Mouse (Mus musculus) cerebellum, postnatal 10 days (tissue): ENCODE data around the gene Cox20.
"Not testable (repeated sequence)": the region's sequence is repeated elsewhere in the genome, so short reads cannot be mapped to it uniquely, and the experiment has no call there.

Experiments
- DNase-seq, 2 experiments: peaks; one replicate each; pipeline ENCODE4 v3.0.0; 2021; ENCODE audit warnings: mixed read lengths in 2 of 2

Cox20 gene

DNA sequence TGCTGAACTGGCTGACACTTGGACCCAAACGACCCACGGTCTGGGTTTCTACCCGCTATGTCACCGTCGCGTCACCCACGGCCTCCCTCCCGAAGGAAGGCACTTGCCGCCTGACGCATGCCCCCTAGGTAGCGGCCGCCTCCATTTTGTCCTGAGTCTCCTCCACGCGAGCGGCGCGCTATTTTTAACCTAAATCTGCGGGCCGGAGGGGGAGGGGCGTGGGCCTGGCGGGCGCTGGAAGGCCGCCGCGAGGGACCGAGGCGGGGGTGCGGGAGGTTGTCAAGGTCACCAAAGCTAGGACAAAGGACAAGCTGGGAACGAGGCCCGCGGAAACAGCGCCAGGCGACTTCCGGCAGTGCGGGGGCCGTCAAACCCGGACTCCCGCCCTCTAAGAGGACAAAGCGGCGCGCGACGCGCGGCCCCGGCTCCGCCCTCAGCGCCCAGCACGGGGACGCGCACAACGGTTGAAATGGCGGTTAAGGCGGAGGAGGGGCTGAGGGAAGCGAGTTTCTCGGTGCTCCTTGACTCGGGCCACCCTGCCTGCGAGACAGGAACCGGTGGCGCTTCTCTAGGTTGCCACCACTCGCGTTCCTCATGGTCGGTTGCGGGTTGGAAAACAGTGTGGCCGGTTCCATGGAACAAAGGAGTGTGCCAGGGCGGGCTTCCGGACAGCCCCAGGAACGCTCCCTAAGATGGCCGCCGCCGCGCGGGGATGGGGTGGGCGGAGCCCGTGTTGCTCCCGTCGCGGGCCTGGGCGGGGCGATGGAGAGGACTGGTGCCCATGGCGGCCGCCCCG lies at the start of gene Cox20:
TSS of gene Cox20 (plus strand) at position 742 of the 796 bp plus-strand sequence.
- peak; percentile 98 to 99 for DNase-seq

DNA sequence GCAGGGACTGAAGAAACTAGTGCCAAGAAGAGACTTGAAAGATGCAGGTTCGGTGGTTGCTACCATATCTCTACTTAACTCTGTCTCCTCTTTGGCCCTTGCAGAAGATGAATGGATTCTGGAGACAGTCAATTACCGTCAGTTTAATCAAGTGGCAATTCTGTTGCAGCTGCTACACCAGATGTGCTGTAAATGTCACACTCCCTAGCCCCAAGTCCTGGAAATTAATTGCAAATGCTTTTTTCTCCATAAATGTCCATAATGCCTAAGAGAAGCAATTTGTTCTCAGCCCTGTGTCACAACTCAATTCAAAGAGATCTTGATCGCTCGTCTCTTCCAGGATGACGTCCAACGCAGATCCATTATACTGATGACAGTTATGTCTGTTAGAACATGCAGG lies 48.3 kb upstream of the Cox20 start:
- DNase-seq: no peak

DNA sequence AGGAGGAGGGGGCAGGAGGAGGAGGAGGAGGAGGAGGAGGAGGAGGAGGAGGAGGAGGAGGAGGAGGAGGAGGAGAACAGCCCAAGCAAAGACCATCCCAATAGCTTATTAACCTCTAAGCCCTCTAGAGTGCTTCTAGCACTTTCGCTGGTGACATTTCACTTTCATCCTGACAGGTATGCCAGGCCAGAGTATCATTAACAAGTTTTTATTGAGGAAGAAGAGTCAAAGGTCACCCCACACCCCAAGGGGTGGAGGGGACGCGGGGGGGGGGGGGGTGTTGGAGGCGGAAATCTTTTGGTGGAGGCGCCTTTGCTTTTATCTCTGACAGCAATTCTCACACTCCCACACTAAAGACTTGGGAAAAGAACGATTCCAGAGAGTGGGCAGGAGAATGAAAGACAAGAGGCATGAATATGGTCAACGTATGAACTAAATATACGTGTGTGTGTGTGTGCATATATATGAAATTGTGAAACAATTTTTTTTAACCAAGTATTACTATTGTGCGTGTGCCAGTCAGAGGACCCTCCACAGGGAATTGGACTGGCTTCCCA lies 43.7 kb upstream of the Cox20 start:
- no peak for DNase-seq

DNA sequence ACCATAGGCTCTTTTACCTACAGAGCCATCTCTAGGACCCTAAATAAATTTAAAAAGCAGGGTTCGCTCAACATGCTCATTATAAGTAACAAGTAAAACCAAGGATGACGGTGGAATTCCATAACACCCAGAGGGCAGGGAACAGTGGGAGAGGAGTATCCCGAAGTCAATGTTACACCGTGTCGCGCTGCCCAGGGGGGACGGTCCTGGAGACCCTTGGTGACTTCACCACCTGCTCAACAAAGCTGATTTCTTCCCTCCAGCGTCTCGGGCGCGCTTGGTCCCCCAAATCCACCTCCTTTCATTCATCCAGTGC lies 43.2 kb upstream of the Cox20 start:
- DNase-seq: no peak

DNA sequence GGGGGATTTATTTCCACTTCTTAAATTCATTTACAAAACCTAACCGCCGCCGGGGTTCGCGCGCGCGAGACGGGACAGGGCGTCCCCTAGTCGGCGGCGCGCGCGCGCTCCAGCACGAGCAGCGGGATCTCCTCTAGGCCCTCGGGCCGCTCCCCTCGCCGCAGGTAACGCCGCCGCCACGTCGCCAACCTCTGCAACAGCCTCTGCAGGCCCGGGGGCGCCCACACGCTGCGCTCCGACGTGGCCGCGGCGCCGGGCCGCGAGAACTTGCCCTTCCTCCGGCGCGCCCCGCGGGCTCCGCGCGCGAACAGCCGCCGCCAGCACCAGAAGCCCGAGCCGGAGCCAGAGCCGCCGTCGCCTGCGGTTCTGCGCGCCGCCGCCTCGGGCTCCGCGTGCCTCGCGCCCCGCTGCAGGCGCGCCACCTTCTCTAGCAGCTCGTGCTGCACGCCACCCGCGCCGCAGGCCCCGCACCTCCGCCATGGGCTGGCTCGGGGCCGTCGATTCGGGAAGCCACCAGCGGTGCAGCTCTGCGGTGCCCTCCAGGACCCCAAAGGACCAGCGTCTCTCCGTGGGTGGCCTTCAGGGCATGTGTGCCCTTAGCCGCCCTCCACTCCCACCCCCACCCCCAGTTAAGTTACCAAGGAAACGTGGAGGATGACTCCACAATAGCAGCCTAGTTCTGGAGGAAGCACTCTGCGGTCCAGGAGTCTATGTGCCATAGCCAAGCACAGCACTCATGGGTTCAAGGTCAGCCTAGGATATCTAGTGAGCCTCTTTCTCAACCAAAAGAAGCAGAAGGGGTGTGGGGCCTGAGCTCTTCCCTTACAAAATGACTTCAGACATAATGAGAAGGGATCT lies 42.6 kb upstream of the Cox20 start:
- peak; percentile 88 to 89 for DNase-seq

DNA sequence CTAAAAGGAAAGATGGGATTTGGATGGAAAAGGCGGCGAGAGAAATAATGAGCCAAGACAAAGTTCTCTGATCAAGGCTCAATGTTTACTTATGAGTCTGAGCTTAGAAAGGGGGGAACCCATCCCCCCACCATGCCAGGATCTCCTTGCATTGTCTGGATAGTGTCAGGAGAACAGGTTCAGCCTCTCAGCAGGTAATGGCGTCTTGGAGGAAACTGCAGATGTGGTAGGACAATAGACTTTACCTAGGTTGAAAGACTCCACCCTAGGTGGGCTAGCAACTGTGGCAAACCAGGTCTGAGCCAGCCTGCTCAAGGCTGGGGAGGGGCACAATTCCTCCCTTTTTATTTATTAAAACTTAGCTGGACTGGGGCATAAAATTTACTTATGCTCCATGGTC lies 35.6 kb upstream of the Cox20 start:
- DNase-seq: not testable (repeated sequence)

DNA sequence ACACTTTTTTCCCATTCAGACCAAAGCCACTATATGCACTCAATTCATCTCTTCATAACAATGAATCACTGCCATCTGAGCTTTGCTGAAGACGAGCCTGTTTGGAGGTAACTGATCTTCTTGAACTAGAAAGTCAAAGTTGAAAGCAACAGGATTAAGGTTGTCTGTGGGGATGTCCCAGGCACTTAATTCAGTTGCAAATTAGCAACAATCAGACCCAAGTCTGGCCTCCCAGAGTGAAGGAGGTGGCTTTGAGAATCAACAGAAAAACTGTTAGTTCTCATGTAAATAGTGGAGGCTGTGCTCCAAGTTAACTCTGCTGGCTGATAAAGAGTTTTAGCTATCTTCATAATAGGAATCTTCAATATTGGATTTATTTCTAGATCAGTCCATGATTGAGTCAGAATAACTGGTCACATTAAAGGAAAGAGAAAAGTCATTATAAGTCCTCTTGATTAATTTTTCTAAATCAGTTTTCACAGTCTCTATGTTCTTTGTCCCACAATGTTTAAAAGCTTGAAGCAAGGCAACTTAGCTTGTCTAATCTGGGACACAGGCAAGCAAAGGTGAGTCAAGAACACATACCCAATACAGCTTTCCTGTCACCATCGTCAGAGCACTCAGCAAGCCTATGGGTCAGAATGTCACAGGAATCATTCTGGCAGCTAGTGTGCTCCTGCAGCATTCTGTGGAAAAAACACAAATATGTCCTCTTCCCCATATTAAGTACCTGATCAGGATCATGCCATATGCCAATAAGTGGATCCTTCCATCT lies 34.8 kb upstream of the Cox20 start:
- DNase-seq: no peak

DNA sequence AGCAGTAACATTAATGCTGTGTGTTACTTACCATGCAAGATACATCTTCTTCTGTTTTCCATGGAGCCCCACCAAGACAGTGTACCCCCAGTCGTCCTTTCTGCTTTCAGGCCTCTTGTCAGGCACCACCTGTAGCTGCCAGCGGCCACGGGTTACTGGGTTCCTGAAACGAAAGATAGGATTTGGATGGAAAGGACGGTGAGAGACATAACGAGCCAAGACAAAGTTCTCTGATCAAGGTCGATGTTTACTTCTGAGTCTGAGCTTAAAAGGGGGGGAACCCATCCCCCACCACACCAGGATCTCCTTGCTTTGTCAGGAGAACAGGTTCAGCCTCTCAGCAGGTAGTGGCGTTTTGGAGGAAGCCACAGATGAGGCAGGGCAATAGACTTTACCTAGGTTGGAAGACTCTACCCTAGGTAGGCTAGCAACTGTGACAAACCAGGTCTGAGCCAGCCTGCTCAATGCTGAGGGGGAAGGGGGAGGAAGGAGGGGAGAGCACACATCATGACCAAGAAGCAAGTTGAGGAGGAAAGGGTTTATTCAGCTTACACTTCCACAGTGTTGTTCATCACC lies 31.2 kb upstream of the Cox20 start:
- DNase-seq: no peak

DNA sequence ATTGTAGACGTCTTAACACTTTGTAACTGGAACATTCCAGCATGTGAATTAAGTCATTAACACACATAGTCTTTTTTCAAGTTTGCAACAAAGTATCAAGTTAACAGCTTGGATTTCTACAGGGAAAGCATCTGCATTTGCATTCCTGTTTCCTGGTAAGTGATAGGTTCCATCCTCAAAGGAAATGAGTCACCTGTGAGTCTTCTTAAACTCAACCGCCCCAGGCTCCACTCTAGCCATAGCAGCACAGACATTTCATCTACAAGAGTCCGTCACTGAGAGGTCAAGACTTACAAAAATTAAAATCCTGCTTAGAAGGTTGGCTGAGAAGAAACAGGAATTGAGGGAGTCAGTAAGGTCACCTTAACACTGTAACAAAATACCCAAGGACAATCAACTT lies 27.2 kb upstream of the Cox20 start:
- no peak for DNase-seq

DNA sequence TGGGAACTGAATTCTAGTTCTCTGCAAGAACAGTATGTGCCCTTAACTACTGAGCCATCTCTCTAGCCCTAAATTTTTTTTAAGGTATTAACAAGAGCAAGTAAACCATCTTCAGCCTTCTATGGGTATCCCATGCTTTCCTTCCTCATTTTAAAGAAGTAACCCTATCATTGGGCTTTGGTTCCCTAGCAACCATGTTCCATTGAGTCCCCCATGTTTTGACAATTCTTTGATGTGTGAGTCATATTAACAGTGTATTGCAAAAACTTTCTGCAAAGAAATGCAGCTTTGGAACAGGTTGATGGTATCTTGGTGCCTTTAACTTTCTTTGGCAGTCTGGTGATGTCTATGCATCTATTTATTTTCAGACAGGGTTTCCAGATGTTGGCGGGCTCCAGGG lies 24.9 kb upstream of the Cox20 start:
- no peak for DNase-seq

DNA sequence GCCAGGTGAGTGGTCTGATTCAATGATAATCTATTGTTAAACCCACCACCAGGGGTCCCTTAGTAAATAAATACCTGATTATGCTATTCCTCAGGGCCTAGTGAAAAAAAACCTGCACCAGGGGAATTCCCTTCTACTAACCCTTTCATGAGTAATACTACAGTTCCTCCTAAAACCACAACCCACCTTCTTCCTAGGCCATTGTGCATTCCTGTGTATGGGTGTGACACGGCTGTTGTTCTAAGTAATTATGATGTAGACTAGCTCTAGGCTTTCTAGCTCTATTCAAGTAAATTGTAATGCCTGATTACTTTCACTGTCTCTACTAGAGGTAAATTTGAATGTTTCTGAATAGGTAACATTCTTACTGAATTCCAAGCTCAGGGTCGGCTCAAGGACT lies 17.7 kb upstream of the Cox20 start:
- DNase-seq: not testable (repeated sequence)

DNA sequence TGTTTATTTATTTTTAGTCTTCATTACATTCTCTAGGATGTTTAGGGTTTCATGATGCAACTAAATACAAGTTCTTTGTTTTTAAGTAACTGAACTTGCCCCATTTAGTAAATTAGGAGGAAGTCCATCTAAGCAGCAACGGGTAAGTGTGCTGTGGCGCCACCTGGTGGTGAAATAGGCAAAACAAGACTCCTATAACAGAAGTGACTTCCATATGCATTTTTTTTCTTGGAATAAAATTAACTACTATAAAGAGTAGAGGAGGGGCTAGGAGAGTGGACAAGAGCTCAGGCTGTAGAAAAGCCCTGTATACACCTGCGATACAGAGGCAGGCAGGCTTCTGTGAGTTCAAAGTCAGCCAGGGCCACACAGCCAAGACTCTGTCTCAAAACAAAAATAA lies 15.5 kb upstream of the Cox20 start:
- DNase-seq: peak; percentile 87 to 88

DNA sequence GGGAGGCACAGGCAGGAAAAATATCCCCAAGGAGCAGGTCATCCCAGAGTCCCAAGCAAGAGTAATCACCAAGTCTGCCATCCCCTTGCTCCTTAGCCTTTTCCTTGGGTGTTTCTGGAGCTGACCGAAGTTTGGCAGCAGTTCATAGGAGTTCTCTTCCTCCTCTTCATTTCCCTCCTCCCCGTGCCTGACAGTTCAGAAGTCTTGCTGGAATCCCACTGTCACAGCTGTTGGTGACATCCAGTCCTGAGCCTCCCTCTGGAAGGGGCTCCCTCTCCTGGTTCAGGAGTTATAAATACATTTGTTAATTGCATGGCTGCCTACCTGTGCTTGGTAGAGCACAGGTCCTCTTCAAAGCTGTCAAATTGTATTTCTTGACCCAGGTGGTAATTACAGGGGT lies 9.4 kb upstream of the Cox20 start:
- DNase-seq: no peak

DNA sequence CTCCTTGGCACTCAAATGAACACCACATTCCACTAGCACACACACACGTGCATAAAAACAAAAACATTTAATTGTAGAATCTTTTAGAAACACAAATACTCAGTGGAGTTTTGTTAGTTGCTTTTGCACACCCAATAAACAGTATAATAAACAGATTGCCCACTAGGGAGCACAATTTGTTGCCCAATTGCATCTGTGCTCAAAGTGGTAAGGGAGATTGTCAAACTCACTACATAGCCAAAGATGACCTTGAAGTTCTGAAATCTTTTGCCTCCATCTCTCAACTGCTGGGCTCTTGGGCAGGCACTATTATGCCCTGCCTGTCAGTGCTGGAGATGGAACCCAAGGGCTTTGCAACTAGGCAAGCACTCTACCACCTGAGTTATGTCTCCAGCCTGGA lies 8.8 kb upstream of the Cox20 start:
- DNase-seq: peak in 1 of 2 experiments; percentile 46

DNA sequence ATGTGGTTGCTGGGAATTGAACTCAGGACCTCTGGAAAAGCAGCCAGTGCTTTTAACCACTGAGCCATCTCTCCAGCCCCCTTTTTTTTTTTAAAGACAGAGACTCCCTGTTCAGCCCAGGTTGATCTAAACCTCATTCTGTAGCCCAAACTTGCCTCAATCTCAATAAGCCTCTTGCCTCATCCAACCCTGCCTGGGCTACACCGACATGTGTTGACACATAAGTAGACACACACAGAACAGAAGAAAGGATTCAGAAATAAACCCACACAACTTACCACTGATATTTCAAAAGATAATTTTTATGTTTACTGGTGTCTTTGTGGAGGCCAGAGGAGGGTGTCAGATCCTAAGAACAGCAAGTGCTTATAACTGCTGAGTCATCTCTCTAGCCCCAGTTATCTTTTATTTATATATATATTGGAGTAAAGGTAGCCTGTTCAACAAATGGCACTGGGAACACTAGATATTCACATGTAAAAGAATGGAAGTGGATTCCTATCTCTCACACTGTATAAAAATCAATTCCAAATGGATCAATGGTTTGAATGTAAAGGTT lies 5.8 kb upstream of the Cox20 start:
- no peak for DNase-seq

DNA sequence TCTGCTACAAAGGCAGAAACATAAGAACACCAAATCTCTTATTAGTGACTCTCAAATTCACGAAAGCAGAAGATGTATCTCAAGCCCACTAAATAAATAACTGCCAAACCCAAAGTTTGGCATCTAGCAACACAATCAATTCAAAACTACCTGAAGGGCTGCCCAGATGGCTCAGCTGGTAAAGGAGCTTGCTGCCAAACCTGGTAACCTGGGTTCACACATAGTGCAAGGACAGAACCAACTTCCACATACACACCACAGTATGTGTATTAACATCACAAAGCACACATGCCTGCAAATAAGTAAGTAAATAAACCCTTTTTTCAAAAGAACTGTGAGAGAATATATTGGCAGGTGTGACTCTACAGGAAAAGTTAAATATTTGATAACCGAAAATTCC lies 4.7 kb upstream of the Cox20 start:
- DNase-seq: peak in 1 of 2 experiments; percentile 36

DNA sequence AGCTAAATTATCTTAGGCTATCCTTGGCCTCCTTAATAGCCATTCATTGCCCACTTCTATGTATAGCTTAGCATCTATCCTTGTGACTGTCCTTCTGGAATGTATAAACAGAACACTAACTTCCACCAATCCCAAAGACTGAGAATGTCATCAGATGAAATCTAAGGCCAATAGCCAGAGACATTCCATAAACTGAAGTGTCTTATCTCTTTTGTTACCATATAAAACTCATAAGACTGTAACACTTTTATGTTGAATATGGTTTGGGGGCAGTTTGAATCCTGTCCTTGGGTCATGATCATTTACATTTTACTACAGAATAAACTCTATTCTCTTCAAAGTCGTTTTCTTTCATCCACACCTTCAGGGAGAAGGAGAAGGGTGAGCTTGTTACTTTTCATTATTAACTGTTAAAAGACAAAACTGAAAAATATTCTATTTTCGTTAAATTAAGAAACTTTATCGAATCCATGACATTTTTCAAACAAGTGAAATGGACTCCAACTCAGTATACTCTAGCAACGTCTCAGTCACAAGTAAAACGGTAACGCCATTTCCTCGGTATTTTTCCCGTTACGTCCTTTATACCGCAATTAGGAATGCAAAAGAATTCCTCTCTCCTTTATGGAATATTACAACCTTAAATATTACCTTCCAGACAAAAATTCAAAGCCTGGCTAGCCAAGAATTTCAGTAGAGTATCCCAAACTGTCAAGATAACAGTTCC lies 1.5 kb upstream of the Cox20 start:
- no peak for DNase-seq

DNA sequence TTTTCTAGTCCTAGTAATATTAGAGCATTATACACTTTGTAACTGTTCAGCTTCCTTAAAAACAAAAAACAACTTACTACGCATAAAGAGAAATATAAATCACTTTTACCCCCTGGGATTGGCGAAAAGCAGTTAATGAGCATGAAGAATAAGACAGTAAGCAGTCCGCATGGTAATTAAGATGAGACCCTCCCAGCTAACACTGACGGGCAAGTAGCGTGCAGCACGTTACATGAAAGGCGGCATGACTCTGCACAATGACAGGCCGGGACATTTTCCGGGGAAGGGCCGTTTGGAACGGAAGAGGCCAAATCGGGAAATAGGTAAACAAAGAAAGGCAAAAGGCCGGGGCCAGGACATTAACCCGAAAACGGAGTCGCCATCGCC lies 935 bp upstream of the Cox20 start:
- DNase-seq: no peak

DNA sequence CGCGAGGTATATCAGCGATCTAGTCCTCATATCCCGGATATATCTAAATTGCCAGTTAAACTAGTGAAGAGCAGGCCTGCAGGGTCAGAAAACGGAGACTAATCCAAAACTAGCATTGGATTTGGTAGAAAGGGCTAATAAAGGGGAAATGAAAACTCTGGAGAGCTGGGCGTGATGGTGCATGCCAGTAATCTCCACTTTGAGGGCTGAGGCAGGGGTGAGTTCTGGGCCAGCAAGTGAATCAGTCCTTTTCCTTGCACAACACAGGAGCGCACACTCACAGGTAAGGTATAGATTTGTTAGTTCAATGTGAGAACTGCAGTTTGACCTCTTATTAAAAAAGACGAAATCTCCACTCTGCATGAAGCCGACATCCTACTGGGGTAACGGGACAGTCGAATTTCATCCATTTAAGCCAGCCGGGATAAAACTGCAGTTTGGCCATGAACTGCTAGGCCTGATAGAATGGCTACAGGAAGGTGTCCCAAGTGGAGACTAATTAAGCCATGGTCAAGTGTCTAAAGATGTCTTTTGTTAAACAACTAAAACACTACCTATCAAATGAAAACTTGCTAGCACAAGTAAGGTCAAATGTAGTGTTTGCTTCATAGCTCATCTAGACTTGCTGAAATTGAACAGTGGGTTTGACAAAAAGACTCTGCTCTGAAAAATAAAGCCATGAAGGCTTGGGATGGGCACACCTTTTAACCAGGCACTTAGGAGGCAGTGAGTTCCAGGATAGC lies 536 bp downstream of the Cox20 start:
- peak; percentile 50 to 70 for DNase-seq

DNA sequence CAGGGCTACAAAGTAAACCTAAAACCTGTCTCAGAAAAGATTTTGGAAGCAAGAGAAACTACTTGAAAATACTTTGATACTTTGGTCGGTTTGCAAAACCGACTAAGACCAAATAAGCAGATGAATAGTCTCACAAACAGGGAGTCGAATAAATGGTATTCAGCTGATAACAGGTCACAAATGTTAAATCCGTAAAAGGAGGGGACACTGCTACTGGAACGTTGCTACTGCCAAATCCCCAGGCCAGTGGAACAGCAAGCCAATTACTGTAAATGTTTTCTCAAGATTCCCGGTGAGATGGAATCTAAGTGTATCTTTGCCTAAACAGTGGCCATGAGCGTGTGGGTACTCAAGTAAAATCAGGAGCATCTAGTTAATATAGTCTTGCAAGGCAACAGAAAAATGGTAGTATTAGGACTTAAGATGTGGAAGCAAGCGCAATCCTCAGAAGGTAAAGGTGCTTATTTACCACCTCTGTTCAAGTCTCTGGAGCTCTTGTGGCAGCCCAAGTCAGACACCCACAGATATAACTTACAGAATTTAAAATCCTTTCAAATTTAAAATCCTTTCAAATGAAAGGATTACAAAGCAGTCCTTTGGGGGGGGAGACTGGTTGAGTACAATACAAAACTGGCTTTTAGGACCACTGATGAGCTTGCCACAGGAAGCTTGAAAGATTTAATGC lies 1.2 kb downstream of the Cox20 start:
- DNase-seq: peak in 1 of 2 experiments; percentile 35
